Mouse (Mus musculus): ENCODE results near the gene Bbs9. TPM values are rescaled to one million over a fixed set of nuclear protein-coding genes. Genes with fewer than 3 reads are reported as not detected.

Bbs9 gene
- polyA plus RNA-seq, 1 experiment from 2014 or later: 11.9 TPM

DNA sequence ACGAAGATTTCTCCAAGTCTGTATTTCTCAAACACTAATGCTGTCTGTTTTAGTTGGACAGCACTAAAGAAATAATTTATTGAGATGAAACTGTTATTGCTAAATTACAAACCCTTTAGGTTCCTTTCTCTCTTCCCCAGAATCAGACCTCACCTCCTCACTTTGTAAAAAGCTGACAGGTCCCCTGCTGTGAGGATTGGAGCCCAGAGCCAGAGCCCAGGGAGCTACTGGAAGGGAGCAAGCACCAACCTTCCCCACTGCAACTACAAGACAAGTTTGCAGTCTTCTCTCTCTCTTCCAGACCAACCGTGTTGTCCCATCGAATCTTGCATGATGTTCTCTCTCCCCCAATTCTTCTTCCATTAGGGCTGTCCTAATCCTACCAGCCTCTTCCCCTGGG lies 283.7 kb downstream of the Bbs9 start:
- Histone ChIP-seq H3K4me1 (peaks cover 16% of the 10 kb centered on the region), H3K36me3 (replicated peaks) (no peaks in the 10 kb centered on the region), H3K4me3 (no peak overlapping the region), H3K27ac (replicated peaks) (no peak overlapping the region), H3K27me3 (replicated peaks; ENCODE audit: low read depth, poor library complexity, severe bottlenecking) (no peaks in the 10 kb centered on the region), H3K9me3 (no peaks in the 10 kb centered on the region)
- WGBS: 70% methylated on average over 3 of the region's 3 CpGs
- DNase-seq (ENCODE audit: low spot score): no peak

DNA sequence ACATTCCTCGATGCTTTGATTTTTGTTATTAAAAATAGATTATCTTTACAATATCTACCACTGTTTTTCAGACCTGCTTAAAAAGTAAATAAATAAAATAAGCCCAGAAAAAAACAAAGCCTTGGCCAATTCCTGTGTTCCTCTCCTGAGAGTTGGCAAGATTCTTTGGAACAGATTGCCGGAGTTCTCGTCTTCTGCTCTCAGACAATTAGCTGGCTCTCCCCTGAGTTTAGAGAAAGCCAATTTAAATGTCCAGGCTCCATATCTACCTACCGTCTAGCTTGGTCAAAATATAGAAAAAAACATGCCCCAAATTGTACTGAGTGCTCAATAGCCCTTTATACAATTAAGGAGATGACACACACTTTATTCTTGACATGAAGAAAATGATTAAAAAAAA lies 284.9 kb downstream of the Bbs9 start:
- no peaks in the 10 kb centered on the region for H3K9me3 ChIP-seq
- no peak overlapping the region for H3K4me3 ChIP-seq
- no peak overlapping the region for H3K27ac ChIP-seq (replicated peaks)
- 82% methylated on average over 4 of the region's 4 CpGs for WGBS
- H3K27me3 ChIP-seq (replicated peaks; ENCODE audit: low read depth, poor library complexity, severe bottlenecking): no peaks in the 10 kb centered on the region
- DNase-seq (ENCODE audit: low spot score): no peak
- peaks cover 8% of the 10 kb centered on the region for H3K4me1 ChIP-seq
- no peaks in the 10 kb centered on the region for H3K36me3 ChIP-seq (replicated peaks)

DNA sequence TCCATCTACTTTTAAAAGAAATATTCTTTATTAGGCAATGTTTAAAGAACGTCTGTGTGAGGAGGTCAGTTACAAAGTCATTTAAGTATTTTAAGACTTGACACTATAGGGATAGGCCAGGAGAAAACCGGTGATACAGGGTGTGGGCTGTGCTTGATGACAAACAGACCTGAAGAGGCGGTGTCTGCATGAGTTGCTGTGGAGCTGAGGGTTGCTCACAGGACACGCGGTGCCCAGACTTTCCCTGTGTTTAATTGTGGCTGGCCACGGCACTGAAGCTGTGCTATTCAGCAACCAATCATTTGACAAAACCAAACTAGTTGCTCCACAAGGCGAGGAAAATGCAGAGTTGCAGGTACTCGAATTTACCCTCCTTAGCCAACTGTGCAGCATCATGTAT lies 286.0 kb downstream of the Bbs9 start:
- no peak for DNase-seq (ENCODE audit: low spot score)
- H3K4me3 ChIP-seq: no peak overlapping the region
- H3K27ac ChIP-seq (replicated peaks): no peak overlapping the region
- WGBS: 86% methylated on average over 8 of the region's 8 CpGs
- no peaks in the 10 kb centered on the region for H3K36me3 ChIP-seq (replicated peaks)
- H3K4me1 ChIP-seq: peaks cover 10% of the 10 kb centered on the region
- no peaks in the 10 kb centered on the region for H3K9me3 ChIP-seq
- H3K27me3 ChIP-seq (replicated peaks; ENCODE audit: low read depth, poor library complexity, severe bottlenecking): no peaks in the 10 kb centered on the region

DNA sequence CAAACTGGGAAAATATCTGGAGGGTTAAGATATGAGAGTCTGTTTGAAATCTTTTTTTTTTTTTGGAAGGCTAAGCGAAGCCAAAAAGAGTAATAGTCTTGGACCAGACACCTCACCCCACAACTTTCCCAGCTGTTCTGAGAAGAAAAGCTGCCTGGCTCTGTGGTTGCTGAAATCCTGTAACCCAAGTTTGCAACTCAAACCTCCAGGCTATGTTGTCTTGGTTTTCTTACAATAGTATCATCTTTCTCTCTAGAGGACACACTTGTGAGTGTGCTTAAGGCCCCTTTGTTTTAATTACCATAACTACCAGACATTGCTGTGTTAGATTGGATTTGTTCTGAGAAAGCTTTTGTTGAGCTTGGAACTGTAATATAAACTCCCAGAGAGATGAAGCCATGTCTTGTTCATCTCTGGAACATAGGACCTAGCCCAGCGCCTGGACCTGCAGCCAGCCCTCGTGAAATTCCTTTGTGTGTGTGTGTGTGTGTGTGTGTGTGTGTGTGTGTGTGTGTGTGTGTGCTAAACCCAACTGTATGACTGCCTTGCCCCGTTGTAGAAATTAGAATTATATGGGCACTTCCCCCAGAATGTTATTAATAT lies 290.2 kb downstream of the Bbs9 start:
- H3K4me1 ChIP-seq: peaks cover 15% of the 10 kb centered on the region
- no peaks in the 10 kb centered on the region for H3K36me3 ChIP-seq (replicated peaks)
- no peak overlapping the region for H3K4me3 ChIP-seq
- no peak for DNase-seq (ENCODE audit: low spot score)
- no peaks in the 10 kb centered on the region for H3K9me3 ChIP-seq
- 47% methylated on average over 4 of the region's 4 CpGs for WGBS
- H3K27me3 ChIP-seq (replicated peaks; ENCODE audit: low read depth, poor library complexity, severe bottlenecking): no peaks in the 10 kb centered on the region
- no peak overlapping the region for H3K27ac ChIP-seq (replicated peaks)

DNA sequence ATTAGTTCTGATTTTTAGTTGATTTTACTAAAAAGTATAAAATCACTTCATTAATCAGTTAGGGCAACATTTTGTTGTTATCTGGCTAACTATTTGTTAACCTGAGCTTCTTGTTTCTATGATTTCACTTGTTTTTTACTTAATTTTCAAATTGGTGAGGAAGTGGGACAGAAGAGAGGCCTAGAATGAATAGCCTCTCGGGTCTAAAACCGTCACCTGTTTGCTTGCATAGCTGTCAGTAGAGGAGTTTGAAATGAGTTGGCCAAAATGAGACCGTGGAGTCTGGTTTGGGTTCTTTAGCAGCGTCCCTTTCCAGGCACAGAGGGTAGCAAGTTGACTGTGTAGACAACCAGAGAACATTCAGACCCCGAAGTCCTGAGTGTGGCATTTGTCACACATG lies 291.6 kb downstream of the Bbs9 start:
- Histone ChIP-seq H3K27ac (replicated peaks) (no peak overlapping the region), H3K4me1 (peaks cover 15% of the 10 kb centered on the region), H3K27me3 (replicated peaks; ENCODE audit: low read depth, poor library complexity, severe bottlenecking) (no peaks in the 10 kb centered on the region), H3K9me3 (no peaks in the 10 kb centered on the region), H3K36me3 (replicated peaks) (no peaks in the 10 kb centered on the region), H3K4me3 (no peak overlapping the region)
- no peak for DNase-seq (ENCODE audit: low spot score)
- WGBS: 87% methylated on average over 5 of the region's 5 CpGs

DNA sequence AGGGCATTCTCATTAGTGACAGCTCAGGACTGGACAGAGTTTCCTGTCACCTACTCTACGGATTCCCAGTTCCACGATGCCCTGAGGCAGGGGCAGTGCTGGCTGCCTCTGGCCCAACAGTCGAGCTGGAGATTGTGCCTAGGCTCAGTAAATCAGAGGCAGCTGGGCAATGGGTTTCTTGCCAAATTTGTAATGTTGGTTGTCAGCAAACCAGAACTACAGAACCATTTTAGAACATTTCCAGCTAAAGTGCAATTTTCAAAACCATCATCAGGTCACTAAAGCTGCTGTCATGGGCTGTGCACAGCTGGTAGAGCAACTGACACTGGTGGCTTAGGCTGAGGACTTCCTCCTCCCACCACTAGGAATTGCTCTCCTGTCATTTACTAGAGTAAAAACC lies 292.3 kb downstream of the Bbs9 start:
- Histone ChIP-seq H3K4me1 (peaks cover 15% of the 10 kb centered on the region), H3K27ac (replicated peaks) (no peak overlapping the region), H3K4me3 (no peak overlapping the region), H3K36me3 (replicated peaks) (no peaks in the 10 kb centered on the region), H3K9me3 (no peaks in the 10 kb centered on the region), H3K27me3 (replicated peaks; ENCODE audit: low read depth, poor library complexity, severe bottlenecking) (no peaks in the 10 kb centered on the region)
- whole genome bisulfite sequencing: 58% methylated on average over 3 of the region's 3 CpGs
- DNase-seq (ENCODE audit: low spot score): no peak

DNA sequence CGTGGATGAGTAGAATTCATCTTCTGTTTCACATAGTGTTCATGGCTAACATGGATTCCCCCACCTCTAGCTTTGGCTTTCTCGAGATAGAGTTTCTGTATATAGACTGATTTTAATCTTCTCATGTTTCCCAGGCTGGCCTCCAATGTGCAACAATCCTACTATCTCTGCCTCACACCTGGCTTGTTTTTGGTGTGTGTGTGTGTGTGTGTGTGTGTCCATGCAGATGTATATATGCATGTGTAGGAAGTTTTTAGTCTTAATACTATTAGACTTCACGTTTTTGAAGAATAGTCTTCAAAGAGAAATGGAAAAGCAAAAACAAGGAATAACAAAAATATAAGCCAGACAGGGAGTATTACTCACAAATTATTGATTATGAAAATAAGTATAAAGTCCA lies 296.3 kb downstream of the Bbs9 start:
- Histone ChIP-seq H3K4me1 (0 out of 2 replicates have a peak, but pooled peaks cover 5% of the 10 kb centered on the region), H3K36me3 (replicated peaks) (no peaks in the 10 kb centered on the region), H3K27ac (replicated peaks) (no peak overlapping the region), H3K27me3 (replicated peaks; ENCODE audit: low read depth, poor library complexity, severe bottlenecking) (no peaks in the 10 kb centered on the region), H3K4me3 (no peak overlapping the region), H3K9me3 (no peaks in the 10 kb centered on the region)
- DNase-seq (ENCODE audit: low spot score): no peak
- 91% methylated on average over 3 of the region's 3 CpGs for whole genome bisulfite sequencing

DNA sequence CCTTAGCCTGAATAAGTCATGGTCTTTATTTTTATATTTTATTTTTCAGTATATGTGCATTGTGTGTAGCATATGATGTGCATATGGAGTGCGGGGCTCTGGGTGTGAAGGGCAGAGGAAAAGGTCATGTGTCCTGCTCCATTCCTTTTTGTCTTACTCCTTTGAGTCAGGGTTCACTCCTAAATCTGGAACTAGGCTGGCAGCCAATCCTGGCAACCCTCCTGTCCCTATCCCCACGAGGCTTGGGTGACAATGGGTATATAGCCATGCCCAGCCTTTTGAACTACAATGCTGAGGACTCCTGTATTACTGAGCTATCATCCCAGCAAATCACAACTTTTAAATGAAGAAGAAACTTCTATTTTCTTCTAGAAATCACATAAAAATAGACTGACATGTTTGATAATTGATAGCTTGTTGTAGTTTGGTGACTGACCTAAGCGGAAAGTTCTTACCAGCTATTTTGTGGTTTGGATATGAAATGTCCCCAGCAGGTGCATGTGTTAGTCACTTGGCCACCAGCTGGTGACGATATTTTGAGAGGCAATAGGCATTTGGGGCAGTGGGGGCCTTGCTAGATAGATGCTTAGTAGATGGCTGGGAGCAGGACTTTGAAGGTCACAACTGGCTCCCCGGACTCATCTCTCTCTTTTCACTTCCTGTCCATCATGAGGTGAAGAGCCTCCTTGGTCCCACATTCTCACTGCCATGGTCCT lies 300.9 kb downstream of the Bbs9 start:
- WGBS: 84% methylated on average over 5 of the region's 5 CpGs
- H3K4me3 ChIP-seq: no peak overlapping the region

DNA sequence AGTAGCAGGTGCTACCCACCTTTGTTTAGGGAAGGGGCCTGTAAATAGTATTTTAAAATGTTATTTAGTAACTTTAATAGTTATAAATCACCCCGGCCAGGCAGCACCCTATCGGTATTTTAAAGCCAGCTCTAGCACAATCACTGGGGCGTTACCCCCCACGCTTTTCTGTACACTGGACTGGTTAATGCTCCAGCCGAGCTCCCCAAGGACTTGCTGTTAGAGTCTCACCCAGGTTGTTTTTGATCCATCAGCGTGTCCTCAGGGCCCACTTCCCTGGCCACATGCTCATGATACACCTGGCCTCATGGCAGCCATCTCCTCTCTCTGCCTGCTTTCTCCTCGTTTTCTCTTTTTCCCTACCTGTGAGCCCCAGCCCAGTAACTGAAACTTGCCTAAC lies 301.9 kb downstream of the Bbs9 start:
- no peaks in the 10 kb centered on the region for H3K36me3 ChIP-seq (replicated peaks)
- H3K27ac ChIP-seq (replicated peaks): no peak overlapping the region
- no peak for DNase-seq (ENCODE audit: low spot score)
- H3K9me3 ChIP-seq: no peaks in the 10 kb centered on the region
- H3K4me1 ChIP-seq: no peaks in the 10 kb centered on the region
- no peak overlapping the region for H3K4me3 ChIP-seq
- no peaks in the 10 kb centered on the region for H3K27me3 ChIP-seq (replicated peaks; ENCODE audit: low read depth, poor library complexity, severe bottlenecking)
- 88% methylated on average over 7 of the region's 7 CpGs for WGBS

More for the DNA sequence above, 300.9 kb downstream of the Bbs9 start:
- Histone ChIP-seq H3K27me3 (replicated peaks; ENCODE audit: low read depth, poor library complexity, severe bottlenecking) (no peaks in the 10 kb centered on the region), H3K9me3 (no peaks in the 10 kb centered on the region), H3K4me1 (no peaks in the 10 kb centered on the region), H3K36me3 (replicated peaks) (no peaks in the 10 kb centered on the region), H3K27ac (replicated peaks) (no peak overlapping the region)
- DNase-seq (ENCODE audit: low spot score): no peak

DNA sequence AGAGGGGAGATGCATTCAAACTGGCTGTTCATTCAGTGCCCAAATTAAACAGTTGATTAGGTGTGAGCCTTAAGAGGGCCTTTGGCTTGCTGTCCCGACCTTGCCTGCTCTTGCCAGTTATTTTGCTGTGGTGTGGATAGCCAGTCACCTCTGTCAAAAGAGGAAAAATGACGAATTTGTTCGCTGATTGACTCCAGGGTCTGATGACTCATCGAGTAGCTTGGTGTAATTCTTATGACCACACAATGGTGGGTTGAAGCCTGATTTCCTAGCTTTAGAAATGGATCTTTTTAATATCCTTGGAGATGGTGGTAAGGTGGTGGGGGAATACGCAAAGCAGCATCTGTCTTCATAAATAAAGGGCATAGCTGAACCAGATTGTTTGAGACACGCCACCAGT lies 304.1 kb downstream of the Bbs9 start:
- Histone ChIP-seq H3K27ac (replicated peaks) (no peak overlapping the region), H3K27me3 (replicated peaks; ENCODE audit: low read depth, poor library complexity, severe bottlenecking) (no peaks in the 10 kb centered on the region), H3K4me1 (no peaks in the 10 kb centered on the region), H3K36me3 (replicated peaks) (no peaks in the 10 kb centered on the region), H3K4me3 (no peak overlapping the region), H3K9me3 (no peaks in the 10 kb centered on the region)
- WGBS: 90% methylated on average over 6 of the region's 6 CpGs
- DNase-seq (ENCODE audit: low spot score): no peak

DNA sequence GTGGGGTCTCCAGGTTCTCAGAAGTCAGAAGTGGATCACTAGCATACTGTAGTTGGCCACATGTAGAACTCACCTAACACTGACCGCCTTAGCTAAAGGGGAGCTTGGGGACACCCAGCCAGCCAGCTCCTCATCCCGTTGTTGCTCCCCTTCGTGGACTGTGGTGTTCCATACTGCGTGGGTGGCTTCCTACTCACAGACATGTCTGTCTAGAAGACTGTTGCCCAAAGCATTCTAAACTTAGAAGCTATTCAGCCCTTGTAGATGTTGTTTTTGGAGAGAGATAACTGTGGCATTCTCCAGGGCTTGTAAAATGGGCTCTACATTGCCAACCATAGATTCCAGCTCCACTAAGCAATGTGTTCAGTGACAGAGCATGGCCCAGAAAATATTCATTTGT lies 310.5 kb downstream of the Bbs9 start:
- H3K36me3 ChIP-seq (replicated peaks): no peaks in the 10 kb centered on the region
- H3K4me1 ChIP-seq: peaks cover 9% of the 10 kb centered on the region
- H3K27ac ChIP-seq (replicated peaks): no peak overlapping the region
- no peak for DNase-seq (ENCODE audit: low spot score)
- no peaks in the 10 kb centered on the region for H3K9me3 ChIP-seq
- 93% methylated on average over 4 of the region's 4 CpGs for WGBS
- no peak overlapping the region for H3K4me3 ChIP-seq
- no peaks in the 10 kb centered on the region for H3K27me3 ChIP-seq (replicated peaks; ENCODE audit: low read depth, poor library complexity, severe bottlenecking)

DNA sequence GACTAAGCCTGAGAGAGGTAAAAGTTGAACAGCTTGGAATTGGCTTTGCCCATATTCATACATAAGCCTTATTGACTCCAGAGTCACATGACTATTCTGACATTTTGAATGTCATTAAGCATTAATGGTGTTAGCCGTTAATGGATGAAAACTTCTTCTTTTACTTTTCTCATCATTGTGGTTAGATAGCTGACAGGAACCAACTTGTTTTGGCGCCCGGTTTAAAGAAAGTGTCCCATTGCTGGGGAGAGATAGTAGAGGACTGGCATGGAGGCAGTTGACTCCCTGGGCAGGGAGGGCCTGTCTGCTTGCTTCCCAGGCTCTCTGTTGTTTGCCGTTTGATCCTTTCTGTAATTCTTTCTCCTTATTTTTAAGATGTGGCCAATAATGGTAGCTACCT lies 312.9 kb downstream of the Bbs9 start:
- WGBS: 93% methylated on average over 4 of the region's 4 CpGs
- H3K4me1 ChIP-seq: peaks cover 26% of the 10 kb centered on the region
- no peaks in the 10 kb centered on the region for H3K36me3 ChIP-seq (replicated peaks)
- H3K27me3 ChIP-seq (replicated peaks; ENCODE audit: low read depth, poor library complexity, severe bottlenecking): no peaks in the 10 kb centered on the region
- H3K9me3 ChIP-seq: no peaks in the 10 kb centered on the region
- no peak overlapping the region for H3K27ac ChIP-seq (replicated peaks)
- no peak for DNase-seq (ENCODE audit: low spot score)
- H3K4me3 ChIP-seq: no peak overlapping the region

DNA sequence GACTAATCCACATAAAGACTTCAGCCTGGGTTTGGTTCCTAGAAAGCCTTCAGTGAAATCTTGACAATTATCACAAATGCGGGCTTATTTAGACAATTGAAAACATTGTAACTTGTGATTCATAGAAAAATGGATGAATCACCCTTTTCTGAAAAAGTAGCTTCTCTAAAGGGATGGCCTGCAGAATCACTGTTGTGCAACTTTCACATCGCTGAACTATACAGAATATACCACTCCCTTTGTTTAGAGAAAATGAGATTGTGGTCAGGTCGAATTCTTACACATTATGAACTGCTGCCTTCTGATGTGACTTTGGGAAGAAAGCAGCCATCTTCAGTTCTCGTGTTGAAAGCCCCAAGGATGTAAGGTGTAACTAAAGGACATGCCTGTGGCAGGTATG lies 313.3 kb downstream of the Bbs9 start:
- Histone ChIP-seq H3K4me1 (peaks cover 26% of the 10 kb centered on the region), H3K4me3 (no peak overlapping the region), H3K27me3 (replicated peaks; ENCODE audit: low read depth, poor library complexity, severe bottlenecking) (no peaks in the 10 kb centered on the region), H3K9me3 (no peaks in the 10 kb centered on the region), H3K36me3 (replicated peaks) (no peaks in the 10 kb centered on the region), H3K27ac (replicated peaks) (no peak overlapping the region)
- 89% methylated on average over 4 of the region's 4 CpGs for WGBS
- no peak for DNase-seq (ENCODE audit: low spot score)
